Mouse (Mus musculus) thymus, postnatal 4 days (tissue): ENCODE measurements around the gene Zfp658.

Experiments
- DNase-seq: peaks from one replicate; pipeline ENCODE4 v3.0.0; 2021

Zfp658 gene

GRCm38 (mm10) chr7:43562006-43562633 lies at the start of gene Zfp658:
Gene Zfp658, plus strand, starts transcription at chr7:43562256.
- DNase-seq: peak; percentile 83

- no peak for DNase-seq
Measured at GRCm38 (mm10) chr7:43512519-43512918, 49.5 kb upstream of the Zfp658 start.

GRCm38 (mm10) chr7:43515076-43515475 lies 47.0 kb upstream of the Zfp658 start:
- DNase-seq: no peak

- DNase-seq: no peak
Measured at GRCm38 (mm10) chr7:43518341-43518740, 43.7 kb upstream of the Zfp658 start.

- DNase-seq: no peak
Measured at GRCm38 (mm10) chr7:43522776-43523175, 39.3 kb upstream of the Zfp658 start.

GRCm38 (mm10) chr7:43525313-43525712 lies 36.7 kb upstream of the Zfp658 start:
- peak; percentile 15 for DNase-seq

- DNase-seq: no peak
Measured at GRCm38 (mm10) chr7:43530216-43530785, 31.8 kb upstream of the Zfp658 start.

- no peak for DNase-seq
Measured at GRCm38 (mm10) chr7:43532936-43533505, 29.0 kb upstream of the Zfp658 start.

GRCm38 (mm10) chr7:43538524-43538923 lies 23.5 kb upstream of the Zfp658 start:
- DNase-seq: no peak

GRCm38 (mm10) chr7:43544225-43544977 lies 17.7 kb upstream of the Zfp658 start, which contains the start of gene Cd33:
Gene Cd33, minus strand, starts transcription at chr7:43544428.
- DNase-seq: no peak

GRCm38 (mm10) chr7:43545656-43546545 lies 16.2 kb upstream of the Zfp658 start:
- DNase-seq: no peak

- no peak for DNase-seq
Measured at GRCm38 (mm10) chr7:43547666-43548065, 14.4 kb upstream of the Zfp658 start.

- DNase-seq: no peak
Measured at GRCm38 (mm10) chr7:43548206-43548605, 13.8 kb upstream of the Zfp658 start.

GRCm38 (mm10) chr7:43553153-43553552 lies 8.9 kb upstream of the Zfp658 start:
- peak; percentile 23 for DNase-seq

GRCm38 (mm10) chr7:43554550-43554949 lies 7.5 kb upstream of the Zfp658 start:
- no peak for DNase-seq

- DNase-seq: no peak
Measured at GRCm38 (mm10) chr7:43555351-43555750, 6.7 kb upstream of the Zfp658 start.

GRCm38 (mm10) chr7:43556901-43557300 lies 5.2 kb upstream of the Zfp658 start:
- DNase-seq: no peak

GRCm38 (mm10) chr7:43562651-43563070 lies 605 bp downstream of the Zfp658 start:
- DNase-seq: no peak

- no peak for DNase-seq
Measured at GRCm38 (mm10) chr7:43563300-43563699, 1.2 kb downstream of the Zfp658 start.

GRCm38 (mm10) chr7:43571216-43571615 lies 9.2 kb downstream of the Zfp658 start:
- no peak for DNase-seq

GRCm38 (mm10) chr7:43579440-43580171 lies 17.6 kb downstream of the Zfp658 start, which contains the start of gene Zfp719:
Gene Zfp719, plus strand, starts transcription at chr7:43579610.
- DNase-seq: peak; percentile 90

- DNase-seq: no peak
Measured at GRCm38 (mm10) chr7:43580526-43580925, 18.5 kb downstream of the Zfp658 start.
